Mouse (Mus musculus) E14TG2a.4 (cell line): ENCODE measurements around the gene Ghr.

Source experiments
- H3K27me3 ChIP-seq: 2 replicates; pipeline ENCODE4 v1.6.1; 2014; ENCODE audit warnings: low read length, control low read depth; ENCODE audit not compliant: insufficient read depth
- H3K36me3 ChIP-seq: 2 replicates; pipeline ENCODE4 v1.6.1; 2014; ENCODE audit warnings: low read length, control low read depth; ENCODE audit not compliant: insufficient read depth
- H3K4me1 ChIP-seq: replicated peaks from 2 replicates; pipeline ENCODE4 v1.6.1; 2014; ENCODE audit warnings: low read depth, low read length, control low read depth
- H3K4me3 ChIP-seq: replicated peaks from 2 replicates; pipeline ENCODE4 v1.5.1; 2014; ENCODE audit warnings: mild to moderate bottlenecking, low read length
- H3K9me3 ChIP-seq: 2 replicates; pipeline ENCODE4 v1.6.1; 2014; ENCODE audit warnings: low read length, control low read depth
- CTCF ChIP-seq: conservative IDR thresholded peaks from 2 replicates; pipeline ENCODE4 v1.5.1; 2014; ENCODE audit warnings: low read length
- NANOG ChIP-seq: IDR thresholded peaks from 2 replicates; pipeline ENCODE4 v1.6.1; 2014; ENCODE audit warnings: borderline replicate concordance, low read length, mixed read lengths
- POU5F1 ChIP-seq: IDR thresholded peaks from 2 replicates; pipeline ENCODE4 v1.6.1; 2014; ENCODE audit warnings: low read length, borderline replicate concordance

The Ghr gene

DNA sequence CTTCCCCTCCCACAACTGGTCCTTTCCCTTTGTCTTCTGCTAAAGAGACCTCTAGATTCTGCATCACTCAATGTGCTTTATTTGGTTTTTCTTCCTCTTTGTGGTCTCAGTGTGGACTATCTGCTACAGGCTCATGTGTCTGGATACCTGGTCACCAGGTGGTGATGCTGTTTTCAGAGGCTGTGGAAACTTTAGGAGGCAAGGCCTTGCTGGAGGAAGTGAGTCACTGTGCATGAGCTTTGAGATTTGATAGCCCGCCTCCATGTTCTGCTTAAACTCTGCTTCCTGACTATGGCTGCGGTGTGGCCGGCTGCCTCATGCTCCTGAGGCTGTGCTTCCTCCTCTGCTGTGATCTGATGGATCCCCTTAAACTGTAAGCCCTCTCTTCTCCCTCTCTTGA, 292.9 kb downstream of the Ghr start:
- Histone ChIP-seq H3K4me3 (no peak overlapping the region), H3K4me1 (no peaks in the 10 kb centered on the region), H3K9me3 (no peaks in the 10 kb centered on the region), H3K36me3 (no peaks in the 10 kb centered on the region), H3K27me3 (no peaks in the 10 kb centered on the region)
- TF ChIP-seq NANOG (no peak), CTCF (no peak), POU5F1 (no peak)

DNA sequence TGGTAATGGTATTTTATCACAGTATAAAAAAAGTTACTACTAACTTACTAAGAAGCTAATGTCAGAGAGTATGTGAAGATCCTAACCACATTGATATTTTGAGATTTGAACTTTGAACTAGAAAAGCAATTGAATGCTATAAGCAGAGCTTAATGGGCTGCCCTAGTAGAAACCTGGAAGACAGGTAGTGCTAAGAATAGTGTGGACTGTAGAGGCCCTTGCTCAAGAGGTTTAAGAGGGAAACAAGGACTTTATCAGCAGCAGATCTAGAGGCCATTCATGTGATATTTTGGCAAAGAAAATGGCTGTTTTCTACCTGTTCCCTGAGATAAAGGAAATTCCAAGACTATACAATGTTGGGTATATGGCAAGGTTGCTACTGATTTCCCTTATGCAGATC, 297.3 kb downstream of the Ghr start:
- no peaks in the 10 kb centered on the region for H3K36me3 ChIP-seq
- no peaks in the 10 kb centered on the region for H3K27me3 ChIP-seq
- TF ChIP-seq CTCF (no peak), POU5F1 (no peak), NANOG (no peak)
- no peak overlapping the region for H3K4me3 ChIP-seq
- no peaks in the 10 kb centered on the region for H3K4me1 ChIP-seq
- H3K9me3 ChIP-seq = no peaks in the 10 kb centered on the region

DNA sequence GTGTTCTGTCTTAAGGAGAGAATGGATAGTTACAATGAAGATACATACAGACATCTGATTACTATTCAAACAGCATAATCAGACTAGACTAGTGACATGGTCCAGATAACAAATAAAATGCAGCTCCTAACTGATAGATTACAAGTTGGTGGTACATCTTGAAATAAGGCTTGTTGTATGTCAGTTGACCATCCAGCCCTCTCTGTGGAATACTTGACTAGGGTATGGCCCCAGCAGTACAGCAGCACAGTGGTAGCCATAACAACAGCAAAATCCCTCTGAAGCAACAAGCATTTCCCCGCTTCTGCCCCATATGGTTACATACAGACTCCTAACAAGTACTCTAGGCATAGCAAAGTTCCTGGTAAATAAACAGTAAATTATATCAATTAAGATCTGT, 301.6 kb downstream of the Ghr start:
- H3K4me1 ChIP-seq = no peaks in the 10 kb centered on the region
- no peaks in the 10 kb centered on the region for H3K36me3 ChIP-seq
- H3K4me3 ChIP-seq = no peak overlapping the region

DNA sequence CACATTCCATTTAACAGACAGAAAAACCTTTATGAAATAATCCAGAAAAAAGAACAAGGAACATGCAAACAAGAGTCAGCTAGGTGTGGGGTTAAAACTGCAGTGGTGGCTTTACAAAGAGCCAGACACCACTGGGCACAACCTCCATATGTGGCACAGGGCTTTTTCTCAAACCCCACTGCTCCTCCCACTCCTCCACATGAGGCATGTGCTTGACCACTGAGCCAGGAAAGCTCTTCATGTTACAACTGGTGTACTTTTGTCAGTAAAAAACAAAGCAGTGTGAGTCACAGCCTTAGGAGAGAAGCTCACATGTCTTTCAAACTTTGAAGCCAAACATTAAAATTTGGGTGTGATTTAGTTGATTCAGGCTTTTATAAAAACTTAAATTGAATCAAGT, 302.1 kb downstream of the Ghr start:
- Histone ChIP-seq H3K27me3 (no peaks in the 10 kb centered on the region), H3K36me3 (no peaks in the 10 kb centered on the region), H3K4me3 (no peak overlapping the region), H3K9me3 (no peaks in the 10 kb centered on the region), H3K4me1 (no peaks in the 10 kb centered on the region)
- TF ChIP-seq CTCF (no peak), POU5F1 (no peak), NANOG (no peak)

More for the DNA sequence above, 301.6 kb downstream of the Ghr start:
- no peaks in the 10 kb centered on the region for H3K27me3 ChIP-seq
- TF ChIP-seq POU5F1 (no peak), NANOG (no peak), CTCF (no peak)
- no peaks in the 10 kb centered on the region for H3K9me3 ChIP-seq

DNA sequence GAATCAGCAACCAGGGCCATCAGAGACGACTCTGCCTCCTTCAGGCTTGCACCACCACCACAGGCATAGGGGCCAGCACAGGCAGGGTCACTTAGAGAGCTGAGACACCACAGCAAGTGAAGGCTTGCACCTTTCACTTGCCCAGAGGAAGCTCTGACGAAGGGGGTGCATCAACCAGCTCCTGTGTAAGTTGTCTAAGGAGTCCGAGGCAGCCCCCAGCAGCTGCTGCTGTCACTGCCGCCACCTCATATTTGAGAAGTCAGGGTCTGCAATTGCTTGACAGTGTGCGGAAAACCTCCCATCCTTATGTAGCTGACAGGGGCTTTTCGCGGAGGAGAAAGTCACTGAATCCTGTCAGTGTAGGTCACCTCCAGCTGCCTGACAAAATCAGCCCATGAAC, 304.1 kb downstream of the Ghr start:
- no peaks in the 10 kb centered on the region for H3K4me1 ChIP-seq
- TF ChIP-seq NANOG = no peak
- no peak for TF ChIP-seq POU5F1
- no peak for TF ChIP-seq CTCF
- H3K9me3 ChIP-seq = no peaks in the 10 kb centered on the region

DNA sequence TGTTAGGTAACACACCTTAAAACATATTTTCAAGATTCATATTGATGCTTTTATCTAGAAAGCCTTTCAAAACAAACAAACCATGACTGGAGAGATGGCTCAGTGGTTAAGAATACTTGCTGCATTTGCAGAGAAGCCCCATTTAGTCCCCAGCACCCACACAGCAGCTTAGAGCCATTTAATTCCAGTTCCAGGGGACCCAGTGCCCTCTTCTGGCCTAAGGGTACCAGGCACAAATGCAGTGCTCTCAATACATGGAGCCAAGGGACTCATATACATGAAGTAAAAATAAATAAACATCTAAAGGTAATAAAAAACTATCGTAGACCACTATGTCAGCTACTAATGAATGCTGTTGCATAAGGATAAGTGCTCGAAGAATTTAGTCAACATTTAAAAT, 305.9 kb downstream of the Ghr start:
- no peaks in the 10 kb centered on the region for H3K9me3 ChIP-seq
- no peaks in the 10 kb centered on the region for H3K27me3 ChIP-seq
- H3K4me1 ChIP-seq = peaks cover 12% of the 10 kb centered on the region
- TF ChIP-seq POU5F1 (no peak), NANOG (no peak), CTCF (no peak)
- no peak overlapping the region for H3K4me3 ChIP-seq
- no peaks in the 10 kb centered on the region for H3K36me3 ChIP-seq

More for the DNA sequence above, 304.1 kb downstream of the Ghr start:
- Histone ChIP-seq H3K4me3 (no peak overlapping the region), H3K36me3 (no peaks in the 10 kb centered on the region), H3K27me3 (no peaks in the 10 kb centered on the region)

DNA sequence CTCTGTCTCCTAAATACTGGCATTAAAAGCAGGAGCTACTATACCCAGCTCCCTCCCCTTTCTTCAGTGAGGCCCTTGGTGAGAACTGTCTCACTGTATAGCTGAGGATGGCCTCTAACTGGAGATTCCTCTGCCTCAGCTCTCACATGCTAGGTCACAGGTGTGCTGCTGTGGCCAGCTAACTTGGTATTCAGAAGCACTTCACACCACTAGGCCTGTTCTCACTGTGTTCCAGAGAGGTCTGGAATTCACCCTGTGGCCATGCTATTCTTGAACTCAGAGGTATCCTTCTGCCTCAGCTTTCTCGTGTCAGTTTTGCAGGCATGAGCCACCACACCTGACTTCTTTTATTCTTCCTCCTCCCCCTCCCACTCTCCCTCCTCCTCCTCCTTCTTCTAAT, 310.1 kb downstream of the Ghr start:
- Histone ChIP-seq H3K4me1 (peaks cover 44% of the 10 kb centered on the region), H3K9me3 (no peaks in the 10 kb centered on the region), H3K27me3 (no peaks in the 10 kb centered on the region), H3K36me3 (no peaks in the 10 kb centered on the region), H3K4me3 (no peak overlapping the region)
- TF ChIP-seq POU5F1 = no peak
- TF ChIP-seq CTCF = no peak
- TF ChIP-seq NANOG = no peak

DNA sequence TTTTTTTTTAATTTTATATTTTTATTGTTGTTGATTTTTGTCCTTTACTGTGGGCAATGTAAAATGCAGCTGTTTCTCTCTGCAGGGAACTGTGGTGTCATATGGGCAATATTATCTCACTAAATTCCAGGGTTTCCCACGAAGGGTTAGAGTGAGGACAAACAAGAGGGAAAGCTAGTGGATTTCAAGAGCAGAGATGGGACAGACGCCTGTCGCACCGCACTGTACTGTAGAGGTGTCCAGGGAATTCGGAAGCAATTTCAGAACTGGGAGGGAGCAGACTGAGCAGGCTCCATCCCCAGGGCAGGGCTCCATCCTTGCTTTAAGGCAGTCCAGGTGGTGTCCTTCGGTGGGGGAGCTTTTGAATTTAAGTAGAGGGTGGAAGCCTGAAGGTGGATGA, 312.1 kb downstream of the Ghr start:
- Histone ChIP-seq H3K4me3 (peak overlapping the region; percentile 46), H3K4me1 (peaks cover 47% of the 10 kb centered on the region), H3K27me3 (no peaks in the 10 kb centered on the region), H3K9me3 (no peaks in the 10 kb centered on the region), H3K36me3 (no peaks in the 10 kb centered on the region)
- no peak for TF ChIP-seq NANOG
- no peak for TF ChIP-seq POU5F1

DNA sequence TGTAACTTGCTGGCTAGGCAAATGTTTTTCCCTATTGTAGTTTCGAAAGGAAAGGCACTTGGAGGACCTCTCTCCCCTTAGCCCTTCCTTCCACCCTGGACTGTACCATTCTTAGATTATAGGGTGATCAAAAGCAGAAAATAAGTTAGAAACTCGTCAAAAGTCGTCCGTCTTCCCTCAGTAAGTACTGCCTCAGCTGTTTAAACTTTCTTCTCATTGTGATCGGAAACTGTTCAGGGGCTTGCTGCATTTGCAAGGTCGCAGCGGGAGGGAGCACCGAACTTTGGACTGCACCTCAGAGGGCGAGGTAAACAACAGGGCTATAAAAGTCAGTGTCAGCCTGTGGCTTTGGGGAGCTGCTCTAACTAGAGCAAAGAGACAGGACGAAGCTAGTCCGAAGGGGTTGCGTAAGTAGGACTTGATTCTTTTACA, 312.6 kb downstream of the Ghr start:
- Histone ChIP-seq H3K36me3 (no peaks in the 10 kb centered on the region), H3K9me3 (no peaks in the 10 kb centered on the region), H3K4me3 (peak overlapping the region; percentile 46), H3K4me1 (peaks cover 47% of the 10 kb centered on the region), H3K27me3 (no peaks in the 10 kb centered on the region)
- TF ChIP-seq POU5F1 = no peak
- TF ChIP-seq NANOG = no peak
